Mouse (Mus musculus) yolk sac, embryonic 10.5 days (tissue): ENCODE results near the gene Ttll13.

ENCODE experiments used
- DNase-seq: peaks from one replicate; pipeline ENCODE4 v3.0.0-alpha.2; 2017; ENCODE audit warnings: low spot score

The Ttll13 gene

GRCm38 (mm10) chr7:80246148-80246721, at the start of gene Ttll13:
Gene Ttll13 (plus strand): TSS chr7:80246376.
- DNase-seq, result peak; percentile 97

- peak; percentile 23 for DNase-seq
Observed at GRCm38 (mm10) chr7:80197371-80197770, 48.8 kb upstream of the Ttll13 start.

- peak; percentile 94 for DNase-seq
Observed at GRCm38 (mm10) chr7:80197941-80198778, 48.0 kb upstream of the Ttll13 start.

GRCm38 (mm10) chr7:80198863-80199262, 47.3 kb upstream of the Ttll13 start:
- no peak for DNase-seq

- no peak for DNase-seq
Observed at GRCm38 (mm10) chr7:80199286-80199685, 46.9 kb upstream of the Ttll13 start.

GRCm38 (mm10) chr7:80199851-80200587, 46.2 kb upstream of the Ttll13 start:
- no peak for DNase-seq

- no peak for DNase-seq
Observed at GRCm38 (mm10) chr7:80200588-80200945, 45.6 kb upstream of the Ttll13 start.

- DNase-seq, result no peak
Observed at GRCm38 (mm10) chr7:80200963-80201539, 45.1 kb upstream of the Ttll13 start.

- DNase-seq, result no peak
Observed at GRCm38 (mm10) chr7:80201888-80202540, 44.2 kb upstream of the Ttll13 start.

- no peak for DNase-seq
Observed at GRCm38 (mm10) chr7:80202961-80203360, 43.2 kb upstream of the Ttll13 start.

GRCm38 (mm10) chr7:80203638-80204096, 42.5 kb upstream of the Ttll13 start:
- no peak for DNase-seq

- no peak for DNase-seq
Observed at GRCm38 (mm10) chr7:80204362-80204761, 41.8 kb upstream of the Ttll13 start.

GRCm38 (mm10) chr7:80204961-80205360, 41.2 kb upstream of the Ttll13 start:
- no peak for DNase-seq

GRCm38 (mm10) chr7:80205705-80206589, 40.2 kb upstream of the Ttll13 start:
- peak; percentile 54 for DNase-seq

- DNase-seq, result peak; percentile 26
Observed at GRCm38 (mm10) chr7:80207314-80207731, 38.9 kb upstream of the Ttll13 start.

- no peak for DNase-seq
Observed at GRCm38 (mm10) chr7:80208026-80208642, 38.0 kb upstream of the Ttll13 start.

GRCm38 (mm10) chr7:80208738-80209430, 37.3 kb upstream of the Ttll13 start:
- peak; percentile 38 for DNase-seq

GRCm38 (mm10) chr7:80209669-80210068, 36.5 kb upstream of the Ttll13 start:
- no peak for DNase-seq

- DNase-seq, result no peak
Observed at GRCm38 (mm10) chr7:80210982-80211381, 35.2 kb upstream of the Ttll13 start.

GRCm38 (mm10) chr7:80213604-80214003, 32.6 kb upstream of the Ttll13 start:
- no peak for DNase-seq
